Mouse (Mus musculus) neural tube, embryonic 15.5 days (tissue): ENCODE data around the gene Itgb4. TPM values are rescaled to one million over a fixed set of nuclear protein-coding genes. Genes with fewer than 3 reads are reported as not detected.

Experiments used
- ATAC-seq: fragments of 200-750 bp; cut with Nextera tagmentation; 2 replicates; pipeline ENCODE4 v1.8.0; 2017; ENCODE audit warnings: mild to moderate bottlenecking, moderate TSS enrichment, moderate library complexity; ENCODE audit not compliant: low FRiP score
- H3K27ac ChIP-seq: fragments of 300-500 bp; sonication (generic); replicated peaks from 2 replicates; pipeline ENCODE4 v1.5.1; 2015; ENCODE audit warnings: mild to moderate bottlenecking, inconsistent platforms
- H3K27me3 ChIP-seq: fragments of 300-500 bp; sonication (generic); replicated peaks from 2 replicates; pipeline ENCODE4 v1.6.1; 2015; ENCODE audit warnings: inconsistent platforms
- H3K36me3 ChIP-seq: fragments of 300-500 bp; sonication (generic); 2 replicates; pipeline ENCODE4 v1.6.1; 2015; ENCODE audit warnings: inconsistent platforms
- H3K4me1 ChIP-seq: fragments of 300-500 bp; sonication (generic); 2 replicates; pipeline ENCODE4 v1.6.1; 2015; ENCODE audit warnings: inconsistent platforms
- H3K4me2 ChIP-seq: fragments of 300-500 bp; sonication (generic); 2 replicates; pipeline ENCODE4 v1.6.1; 2015; ENCODE audit warnings: inconsistent platforms, mild to moderate bottlenecking, moderate library complexity
- H3K4me3 ChIP-seq: fragments of 300-500 bp; sonication (generic); replicated peaks from 2 replicates; pipeline ENCODE4 v1.5.1; 2015; ENCODE audit warnings: mild to moderate bottlenecking, inconsistent platforms
- H3K9ac ChIP-seq: fragments of 300-500 bp; sonication (generic); replicated peaks from 2 replicates; pipeline ENCODE4 v1.6.1; 2015; ENCODE audit warnings: mild to moderate bottlenecking, inconsistent platforms
- H3K9me3 ChIP-seq: fragments of 300-500 bp; sonication (generic); replicated peaks from 2 replicates; pipeline ENCODE4 v1.6.1; 2016; ENCODE audit warnings: inconsistent platforms
- WGBS: fragments of 180-500 bp; shearing (Covaris S2); methylation state at CpG from one replicate; pipeline ENCODE4 v1.1.7; 2015; ENCODE audit warnings: mixed read lengths; 5-methylcytosine and 5-hydroxymethylcytosine counted together
- polyA plus RNA-seq: library from polyadenylated mRNA; unstranded; fragments of >200 nt; fragmentation: Nextera tagmentation; extraction: Ambion mirVana; gene quantifications from 2 replicates; pipeline ENCODE4 v1.2.1, GENCODE M21; 2015

Itgb4 gene
- polyA plus RNA-seq, 1 experiment from 2014 or later: 2.0 TPM

GRCm38 (mm10) chr11:115975083-115975420, 543 bp downstream of the Itgb4 start:
- Histone ChIP-seq H3K27ac (peak overlapping the region; percentile 20; the same call in 1 of the 2 replicates), H3K9me3 (no peaks in the 10 kb centered on the region), H3K27me3 (peaks cover 48% of the 10 kb centered on the region), H3K4me2 (peak overlapping the region; percentile 71), H3K36me3 (no peaks in the 10 kb centered on the region), H3K4me3 (peak overlapping the region; percentile 43), H3K4me1 (peaks cover 11% of the 10 kb centered on the region), H3K9ac (0 out of 2 replicates have a peak overlapping the region, but pooled peaks have one; percentile 12)
- no peak for ATAC-seq
- 3% methylated on average over 18 of the region's 18 CpGs for WGBS

GRCm38 (mm10) chr11:115975544-115975943, 1.0 kb downstream of the Itgb4 start:
- Histone ChIP-seq H3K9me3 (no peaks in the 10 kb centered on the region), H3K9ac (no peak overlapping the region), H3K4me1 (peaks cover 11% of the 10 kb centered on the region), H3K27ac (no peak overlapping the region), H3K4me3 (peak overlapping the region; percentile 43), H3K27me3 (peaks cover 48% of the 10 kb centered on the region), H3K36me3 (no peaks in the 10 kb centered on the region), H3K4me2 (peak overlapping the region; percentile 71)
- WGBS: 30% methylated on average over 12 of the region's 12 CpGs
- ATAC-seq: no peak

GRCm38 (mm10) chr11:115982472-115982871, 8.0 kb downstream of the Itgb4 start:
- Histone ChIP-seq H3K4me2 (no peak overlapping the region), H3K9me3 (no peaks in the 10 kb centered on the region), H3K27ac (no peak overlapping the region), H3K9ac (no peak overlapping the region), H3K4me1 (no peaks in the 10 kb centered on the region), H3K27me3 (0 out of 2 replicates have a peak, but pooled peaks cover 3% of the 10 kb centered on the region), H3K4me3 (no peak overlapping the region), H3K36me3 (no peaks in the 10 kb centered on the region)
- no peak for ATAC-seq
- WGBS: 88% methylated on average over 15 of the region's 15 CpGs

- Histone ChIP-seq H3K27ac (no peak overlapping the region), H3K27me3 (0 out of 2 replicates have a peak, but pooled peaks cover 2% of the 10 kb centered on the region), H3K4me3 (no peak overlapping the region), H3K4me2 (no peak overlapping the region), H3K36me3 (no peaks in the 10 kb centered on the region), H3K9ac (no peak overlapping the region), H3K9me3 (no peaks in the 10 kb centered on the region), H3K4me1 (no peaks in the 10 kb centered on the region)
- 81% methylated on average over 8 of the region's 8 CpGs for WGBS
- no peak for ATAC-seq
Measured at GRCm38 (mm10) chr11:115983291-115983690, 8.8 kb downstream of the Itgb4 start.

GRCm38 (mm10) chr11:115989686-115990085, 15.2 kb downstream of the Itgb4 start:
- H3K9me3 ChIP-seq: no peaks in the 10 kb centered on the region
- H3K36me3 ChIP-seq: no peaks in the 10 kb centered on the region
- no peaks in the 10 kb centered on the region for H3K27me3 ChIP-seq
- no peak overlapping the region for H3K4me3 ChIP-seq
- H3K4me2 ChIP-seq: no peak overlapping the region; the same call in 1 of the 2 replicates
- WGBS: 41% methylated on average over 15 of the region's 15 CpGs
- no peak for ATAC-seq
- no peaks in the 10 kb centered on the region for H3K4me1 ChIP-seq
- no peak overlapping the region for H3K9ac ChIP-seq
- H3K27ac ChIP-seq: no peak overlapping the region

GRCm38 (mm10) chr11:115992098-115992497, 17.6 kb downstream of the Itgb4 start:
- no peak overlapping the region for H3K9ac ChIP-seq
- no peak for ATAC-seq
- no peak overlapping the region for H3K27ac ChIP-seq
- H3K36me3 ChIP-seq: no peaks in the 10 kb centered on the region
- 63% methylated on average over 4 of the region's 4 CpGs for WGBS
- H3K4me1 ChIP-seq: no peaks in the 10 kb centered on the region
- no peaks in the 10 kb centered on the region for H3K27me3 ChIP-seq
- no peaks in the 10 kb centered on the region for H3K9me3 ChIP-seq
- no peak overlapping the region for H3K4me2 ChIP-seq
- H3K4me3 ChIP-seq: no peak overlapping the region

GRCm38 (mm10) chr11:115995256-115995655, 20.7 kb downstream of the Itgb4 start:
- Histone ChIP-seq H3K27ac (no peak overlapping the region), H3K4me3 (no peak overlapping the region), H3K36me3 (no peaks in the 10 kb centered on the region), H3K27me3 (no peaks in the 10 kb centered on the region), H3K4me1 (peaks cover 3% of the 10 kb centered on the region; the same call in 1 of the 2 replicates), H3K4me2 (no peak overlapping the region), H3K9me3 (no peaks in the 10 kb centered on the region), H3K9ac (no peak overlapping the region)
- ATAC-seq: no peak
- WGBS: 95% methylated on average over 3 of the region's 3 CpGs

GRCm38 (mm10) chr11:115997047-115997446, 22.5 kb downstream of the Itgb4 start:
- Histone ChIP-seq H3K27me3 (no peaks in the 10 kb centered on the region), H3K27ac (no peak overlapping the region), H3K4me1 (peaks cover 3% of the 10 kb centered on the region; the same call in 1 of the 2 replicates), H3K36me3 (no peaks in the 10 kb centered on the region), H3K9ac (no peak overlapping the region), H3K4me3 (no peak overlapping the region), H3K9me3 (no peaks in the 10 kb centered on the region), H3K4me2 (no peak overlapping the region)
- WGBS: 77% methylated on average over 4 of the region's 4 CpGs
- ATAC-seq: no peak

- H3K4me1 ChIP-seq: peaks cover 3% of the 10 kb centered on the region; the same call in 1 of the 2 replicates
- 67% methylated on average over 5 of the region's 5 CpGs for WGBS
- H3K9ac ChIP-seq: no peak overlapping the region
- no peak overlapping the region for H3K4me3 ChIP-seq
- H3K27me3 ChIP-seq: no peaks in the 10 kb centered on the region
- ATAC-seq: no peak
- H3K9me3 ChIP-seq: no peaks in the 10 kb centered on the region
- H3K4me2 ChIP-seq: no peak overlapping the region
- no peak overlapping the region for H3K27ac ChIP-seq
- no peaks in the 10 kb centered on the region for H3K36me3 ChIP-seq
Measured at GRCm38 (mm10) chr11:115997662-115998061, 23.2 kb downstream of the Itgb4 start.

GRCm38 (mm10) chr11:115999027-115999426, 24.5 kb downstream of the Itgb4 start:
- no peaks in the 10 kb centered on the region for H3K27me3 ChIP-seq
- H3K27ac ChIP-seq: no peak overlapping the region
- peaks cover 3% of the 10 kb centered on the region; the same call in 1 of the 2 replicates for H3K4me1 ChIP-seq
- WGBS: 83% methylated on average over 7 of the region's 7 CpGs
- no peaks in the 10 kb centered on the region for H3K9me3 ChIP-seq
- no peak for ATAC-seq
- no peak overlapping the region for H3K4me3 ChIP-seq
- H3K36me3 ChIP-seq: no peaks in the 10 kb centered on the region
- no peak overlapping the region for H3K4me2 ChIP-seq
- H3K9ac ChIP-seq: no peak overlapping the region

- ATAC-seq: no peak
- Histone ChIP-seq H3K4me1 (peaks cover 5% of the 10 kb centered on the region), H3K27ac (no peak overlapping the region), H3K36me3 (no peaks in the 10 kb centered on the region), H3K4me3 (no peak overlapping the region), H3K4me2 (peak overlapping the region; percentile 33), H3K9ac (no peak overlapping the region), H3K9me3 (no peaks in the 10 kb centered on the region), H3K27me3 (no peaks in the 10 kb centered on the region)
- WGBS: 17% methylated on average over 14 of the region's 14 CpGs
Measured at GRCm38 (mm10) chr11:115999538-116000143, 25.1 kb downstream of the Itgb4 start.

GRCm38 (mm10) chr11:116000607-116001006, 26.1 kb downstream of the Itgb4 start:
- Histone ChIP-seq H3K27me3 (no peaks in the 10 kb centered on the region), H3K4me1 (peaks cover 14% of the 10 kb centered on the region), H3K4me2 (no peak overlapping the region), H3K36me3 (no peaks in the 10 kb centered on the region), H3K9ac (no peak overlapping the region), H3K9me3 (no peaks in the 10 kb centered on the region), H3K27ac (no peak overlapping the region), H3K4me3 (no peak overlapping the region)
- 48% methylated on average over 10 of the region's 10 CpGs for WGBS
- ATAC-seq: no peak
